Mouse (Mus musculus): ENCODE measurements around the gene Sulf2.

Sulf2 gene

GRCm38 (mm10) chr2:166029232-166029631 lies 126.2 kb downstream of the Sulf2 start:
- in situ Hi-C loops (cut with MseI, MboI), result no loop called here

DNA sequence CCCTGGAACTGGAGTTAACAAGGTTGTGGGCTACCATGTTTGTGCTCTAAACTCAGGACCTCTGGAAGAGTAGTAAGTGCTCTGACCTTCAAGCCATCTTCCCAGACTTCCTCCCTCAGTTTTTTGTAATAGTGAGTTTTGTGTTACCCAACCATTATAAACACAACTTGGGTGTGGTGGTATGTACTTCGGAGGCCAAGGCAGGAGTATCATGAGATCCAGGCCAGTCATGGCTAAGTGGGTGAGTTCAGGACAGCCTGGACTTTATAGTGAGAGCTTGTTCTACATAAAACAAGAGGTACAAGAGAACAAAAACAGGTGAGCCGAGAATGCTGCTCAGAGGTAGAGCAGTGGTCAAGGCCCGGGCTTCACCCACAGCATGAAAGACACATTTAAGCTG lies 127.6 kb downstream of the Sulf2 start:
- in situ Hi-C loops (cut with MseI, MboI), result no loop called here

- in situ Hi-C loops (cut with MseI, MboI), result no loop called here
These were observed 129.5 kb downstream of the Sulf2 start for GRCm38 (mm10) chr2:166025943-166026342.

GRCm38 (mm10) chr2:166024621-166025020 lies 130.8 kb downstream of the Sulf2 start:
- in situ Hi-C loops (cut with MseI, MboI), result no loop called here

DNA sequence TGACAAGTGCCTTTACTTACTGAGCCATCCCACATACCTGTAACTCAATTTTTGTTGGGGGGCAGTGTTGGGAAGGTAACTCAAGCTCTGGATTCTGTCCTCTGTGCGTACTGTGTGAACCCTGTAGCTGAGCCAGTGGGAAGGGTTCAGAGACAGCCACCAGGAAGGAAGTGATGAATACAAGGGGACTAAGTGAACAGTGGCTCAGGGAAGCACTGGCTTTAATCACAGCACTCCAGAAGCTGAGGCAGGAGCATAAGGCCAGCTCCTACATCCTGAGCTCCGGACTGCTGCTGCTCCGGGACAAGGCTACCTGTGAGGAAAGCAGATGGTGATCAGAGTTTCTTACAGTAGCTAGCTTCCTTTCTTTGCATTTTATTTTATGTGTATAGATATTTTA lies 131.4 kb downstream of the Sulf2 start:
- in situ Hi-C loops (cut with MseI, MboI), result no loop called here
